Comparison of ENCODE assay signal across 11 mouse cellular contexts in genomic region chr3:88206500-88206899, GRCm38 (mm10). TPM values are rescaled to one million over a fixed set of nuclear protein-coding genes. Genes with fewer than 3 reads are reported as not detected.
DNase-seq lines count a peak whose midpoint lies in the region; ATAC-seq lines count a peak whose summit lies in the region.
"Had no signal": no experiment of that assay in that cellular context is flagged by ENCODE, and none has a peak within 500 bp of the region (broad histone marks: within the 10 kb centered on the region; RNA-seq: fewer than 3 reads in every experiment).

No protein-coding gene starts in this region.

- H3K9me3 ChIP-seq in hindbrain, embryonic 10.5 days = no peaks in the 10 kb centered on the region
- H3K9me3 ChIP-seq in midbrain, embryonic 14.5 days (ENCODE audit: control insufficient read depth, low read length) = no peaks in the 10 kb centered on the region

- peak overlapping the region; percentile 74 for H3K9ac ChIP-seq in midbrain, embryonic 14.5 days (replicated peaks; ENCODE audit: low read length)

- peak overlapping the region; percentile 86 for H3K27ac ChIP-seq in hindbrain, embryonic 10.5 days
- peak overlapping the region; percentile 88 for H3K27ac ChIP-seq in midbrain, embryonic 14.5 days (replicated peaks; ENCODE audit: low read depth, low read length)
- H3K27ac ChIP-seq: kidney, postnatal 0 days had no signal

- peaks cover 71% of the 10 kb centered on the region for H3K4me1 ChIP-seq in hindbrain, embryonic 10.5 days (replicated peaks)
- peaks cover 47% of the 10 kb centered on the region for H3K4me1 ChIP-seq in midbrain, embryonic 14.5 days (ENCODE audit: control insufficient read depth, insufficient read depth, low read length)

- 4% methylated on average over 3 of the region's 3 CpGs for WGBS in hindbrain, embryonic 10.5 days
- 3% methylated on average over 3 of the region's 3 CpGs for WGBS in midbrain, embryonic 14.5 days

- H3K27me3 ChIP-seq in hindbrain, embryonic 10.5 days (ENCODE audit: insufficient read depth, poor library complexity, severe bottlenecking) = peaks cover 100% of the 10 kb centered on the region
- H3K27me3 ChIP-seq in midbrain, embryonic 14.5 days (ENCODE audit: control insufficient read depth, insufficient read depth, low read length) = peaks cover 35% of the 10 kb centered on the region

- peak overlapping the region; percentile 48 for H3K4me3 ChIP-seq in hindbrain, embryonic 10.5 days
- H3K4me3 ChIP-seq in midbrain, embryonic 14.5 days (replicated peaks; ENCODE audit: low read depth, low read length) = peak overlapping the region; percentile 55

- peak; percentile 22 for DNase-seq in right cerebral cortex, postnatal 25 days
- DNase-seq in right cerebral cortex, adult 18-20 months = no peak
- peak; percentile 31 for DNase-seq in hindbrain, embryonic 10.5 days (ENCODE audit: low spot score)
- DNase-seq in midbrain, embryonic 14.5 days = no peak
- DNase-seq in lung, postnatal 4 days = no peak
- DNase-seq in thymus, postnatal 4 days = no peak
- no peak for DNase-seq in thymus, postnatal 0 days (ENCODE audit: low spot score)
- DNase-seq: adrenal gland, postnatal 10 days; heart, postnatal 4 days; liver had no signal

- peak; percentile 2; the same call in 1 of the 2 replicates for ATAC-seq in midbrain, embryonic 14.5 days (ENCODE audit: low FRiP score, low TSS enrichment)

- H3K4me2 ChIP-seq in midbrain, embryonic 14.5 days (ENCODE audit: low read length) = peak overlapping the region; percentile 59

- no peaks in the 10 kb centered on the region for H3K36me3 ChIP-seq in hindbrain, embryonic 10.5 days
- peaks cover 7% of the 10 kb centered on the region; the same call in 1 of the 2 replicates for H3K36me3 ChIP-seq in midbrain, embryonic 14.5 days (ENCODE audit: control insufficient read depth, insufficient read depth, low read length)

RNA-seq across cellular contexts. Expression of gene Rhbg, which starts 48.0 kb away (rescaled TPM):
- not detected in 2 replicates for polyA plus RNA-seq in hindbrain, embryonic 10.5 days (2016; fragmentation: Nextera tagmentation; extraction: Ambion mirVana)
- 0.21 and 0.22 TPM in 2 replicates for polyA plus RNA-seq in midbrain, embryonic 14.5 days (2014; fragmentation: Nextera tagmentation; extraction: Ambion mirVana)
- 0.58 and 0.66 TPM in 2 replicates for polyA plus RNA-seq in thymus, postnatal 0 days (2015; fragmentation: Nextera tagmentation; extraction: Ambion mirVana)

Comparison
In these comparisons a context has a peak if more than half of its experiments do, and no peak if none do; other contexts are left out.
1. DNase-seq: peak in right cerebral cortex, postnatal 25 days (single experiment) and hindbrain, embryonic 10.5 days (single experiment); none in right cerebral cortex, adult 18-20 months (single experiment), midbrain, embryonic 14.5 days (single experiment), lung, postnatal 4 days (0 of 2), thymus, postnatal 4 days (single experiment) and thymus, postnatal 0 days (single experiment).